Mouse (Mus musculus) ovary, postnatal 10 days (tissue): ENCODE measurements around the gene Pam.

ENCODE experiments used
- DNase-seq: peaks from one replicate; pipeline ENCODE4 v3.0.0; 2022; ENCODE audit warnings: low spot score

Gene Pam

GRCm38 (mm10) chr1:97761477-97761876, 334.0 kb downstream of the Pam start:
- no peak for DNase-seq

DNA sequence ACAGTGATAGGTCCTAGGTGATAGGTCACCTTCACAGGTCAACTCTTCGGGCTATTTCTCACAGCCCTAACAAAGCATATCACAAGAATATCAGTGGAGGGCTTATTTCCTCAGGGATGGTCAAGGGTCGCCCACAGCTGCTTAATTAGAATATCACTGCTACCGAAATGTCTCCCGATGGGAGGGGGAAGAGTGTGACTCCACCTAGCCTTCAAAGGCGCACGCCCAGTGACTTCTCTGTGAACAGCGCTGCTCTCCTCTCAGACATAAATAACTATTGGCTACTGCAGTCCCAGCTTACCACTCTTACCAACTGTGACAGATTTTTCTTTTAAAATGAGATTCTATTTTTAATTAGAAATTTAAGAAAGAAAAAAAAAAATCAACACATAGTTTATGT, 334.8 kb downstream of the Pam start:
- no peak for DNase-seq

DNA sequence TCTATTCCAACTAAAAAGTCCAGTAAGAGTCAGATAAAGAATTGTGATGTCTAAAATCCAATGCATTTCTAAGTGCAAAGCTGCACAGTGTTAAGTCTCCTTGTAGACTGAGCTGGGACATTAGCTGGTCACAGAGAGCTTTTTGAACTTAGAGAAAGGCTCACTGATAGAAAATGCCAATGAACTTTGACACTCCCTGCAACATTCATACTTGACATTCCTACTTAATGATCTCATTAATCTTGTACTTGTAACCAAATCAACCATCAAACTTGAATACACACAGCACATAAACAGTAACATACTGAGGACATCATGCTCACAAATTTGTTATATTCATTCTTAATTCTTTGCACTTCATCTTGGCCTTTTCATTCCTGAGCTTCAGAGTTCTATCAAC, 335.6 kb downstream of the Pam start:
- no peak for DNase-seq

- no peak for DNase-seq
These were observed 341.1 kb downstream of the Pam start for GRCm38 (mm10) chr1:97754392-97754791.

DNA sequence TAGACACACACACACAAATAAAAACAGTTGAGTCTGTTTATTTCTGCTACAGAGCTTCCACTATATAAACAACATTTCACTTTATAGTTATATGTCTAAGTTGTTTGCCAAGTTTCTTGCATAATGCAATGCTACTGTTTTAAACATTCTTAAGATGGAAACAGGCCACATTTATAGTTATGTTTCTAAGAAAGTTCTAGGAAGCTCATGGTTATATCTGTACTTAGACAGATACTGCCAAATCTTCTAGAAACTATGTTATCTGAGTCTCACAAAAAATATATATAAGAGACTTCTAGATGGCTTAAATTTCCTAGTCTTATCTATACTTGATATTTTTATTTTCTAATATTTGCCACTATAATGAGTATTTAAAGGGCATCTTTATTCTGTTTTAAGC, 342.2 kb downstream of the Pam start:
- DNase-seq = no peak

GRCm38 (mm10) chr1:97748163-97748562, 347.3 kb downstream of the Pam start:
- DNase-seq = no peak

DNA sequence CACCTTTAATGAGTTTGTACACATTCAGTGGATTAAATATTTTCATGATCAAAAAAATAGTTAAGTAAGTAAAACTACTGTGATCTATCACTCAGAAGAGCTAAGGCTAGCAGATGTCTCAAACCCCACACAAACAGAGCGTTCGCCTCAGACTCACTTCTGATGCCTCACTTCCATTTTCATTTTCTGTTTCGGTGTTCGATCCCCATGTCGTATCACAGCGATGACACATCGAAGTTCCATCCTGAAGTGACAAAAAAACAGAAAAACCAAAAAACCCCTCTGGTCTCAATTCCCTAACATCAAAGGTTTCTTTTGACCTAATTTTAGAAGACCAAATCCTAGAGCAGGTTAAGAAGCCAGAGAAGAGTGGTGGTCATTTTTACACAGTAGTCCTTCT, 349.2 kb downstream of the Pam start:
- DNase-seq = no peak

- DNase-seq = no peak
These were observed 349.7 kb downstream of the Pam start for GRCm38 (mm10) chr1:97745712-97746111.
